Mouse (Mus musculus) megakaryocyte, embryonic 14.5 days (primary cell): ENCODE measurements around the gene Bcl9l.

ENCODE experiments used
- FLI1 ChIP-seq: IDR thresholded peaks from 2 replicates; pipeline ENCODE4 v1.6.1; 2012; ENCODE audit warnings: low read length, inconsistent platforms, mixed read lengths
- GATA1 ChIP-seq: IDR thresholded peaks from 3 replicates; pipeline ENCODE4 v1.6.1; 2012; ENCODE audit warnings: mixed read lengths, low read length, inconsistent platforms, borderline replicate concordance

- TF ChIP-seq GATA1 (no peak), FLI1 (no peak)
Observed at GRCm38 (mm10) chr9:44435747-44436146, 46.9 kb upstream of the Bcl9l start.
